Mouse (Mus musculus): Measurements from ENCODE around the gene Olfr51. TPM values are rescaled to one million over a fixed set of nuclear protein-coding genes. Genes with fewer than 3 reads are reported as not detected.
"Not testable (repeated sequence)": the region's sequence is repeated elsewhere in the genome, so short reads cannot be mapped to it uniquely, and the experiment has no call there.

Olfr51 gene
- polyA plus RNA-seq, 1 experiment from 2014 or later, result not detected

- not testable (repeated sequence) for H3K4me1 ChIP-seq (ENCODE audit: control insufficient read depth, low read depth, low read length); H3K4me3 ChIP-seq (ENCODE audit: low read depth, low read length); H3K9me3 ChIP-seq (replicated peaks; ENCODE audit: control insufficient read depth, low read length); H3K27ac ChIP-seq (ENCODE audit: low read length); H3K9ac ChIP-seq (ENCODE audit: low read depth, low read length); H3K27me3 ChIP-seq (ENCODE audit: control insufficient read depth, insufficient read depth, low read depth, low read length); ATAC-seq (ENCODE audit: low read depth); H3K4me2 ChIP-seq (ENCODE audit: low read depth, low read length); H3K36me3 ChIP-seq (ENCODE audit: control insufficient read depth, insufficient read depth)
- WGBS (ENCODE audit: insufficient replicate concordance), result 81% methylated on average over 9 of the region's 11 CpGs
Measured at GRCm38 (mm10) chr11:51026811-51027210, 23.4 kb downstream of the Olfr51 start.

DNA sequence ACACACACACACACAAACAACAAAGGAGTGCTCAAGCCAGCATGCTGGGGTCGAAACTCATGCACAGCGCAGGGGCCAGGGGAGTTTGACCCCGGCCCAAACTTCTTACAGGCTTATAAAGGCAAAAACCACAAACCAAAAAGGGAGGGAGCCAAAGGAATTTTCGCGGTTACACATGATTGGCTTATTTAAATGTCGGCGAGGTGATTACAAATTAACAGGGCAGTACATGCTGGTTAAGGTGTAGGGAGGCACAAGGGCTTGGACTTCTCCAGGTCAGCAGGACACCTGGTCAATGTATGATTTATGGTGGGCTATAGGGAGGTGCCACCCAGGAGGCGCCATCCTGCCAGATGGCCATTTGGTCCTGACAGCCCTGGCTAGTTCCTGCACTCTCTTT is 26.0 kb downstream of the Olfr51 start:
- 56% methylated on average over 8 of the region's 8 CpGs for WGBS (ENCODE audit: insufficient replicate concordance)
- not testable (repeated sequence) for H3K4me1 ChIP-seq (ENCODE audit: control insufficient read depth, low read depth, low read length); H3K4me3 ChIP-seq (ENCODE audit: low read depth, low read length); H3K27ac ChIP-seq (ENCODE audit: low read length); ATAC-seq (ENCODE audit: low read depth); H3K27me3 ChIP-seq (ENCODE audit: control insufficient read depth, insufficient read depth, low read depth, low read length); H3K9ac ChIP-seq (ENCODE audit: low read depth, low read length); H3K4me2 ChIP-seq (ENCODE audit: low read depth, low read length); H3K9me3 ChIP-seq (replicated peaks; ENCODE audit: control insufficient read depth, low read length); H3K36me3 ChIP-seq (ENCODE audit: control insufficient read depth, insufficient read depth)

DNA sequence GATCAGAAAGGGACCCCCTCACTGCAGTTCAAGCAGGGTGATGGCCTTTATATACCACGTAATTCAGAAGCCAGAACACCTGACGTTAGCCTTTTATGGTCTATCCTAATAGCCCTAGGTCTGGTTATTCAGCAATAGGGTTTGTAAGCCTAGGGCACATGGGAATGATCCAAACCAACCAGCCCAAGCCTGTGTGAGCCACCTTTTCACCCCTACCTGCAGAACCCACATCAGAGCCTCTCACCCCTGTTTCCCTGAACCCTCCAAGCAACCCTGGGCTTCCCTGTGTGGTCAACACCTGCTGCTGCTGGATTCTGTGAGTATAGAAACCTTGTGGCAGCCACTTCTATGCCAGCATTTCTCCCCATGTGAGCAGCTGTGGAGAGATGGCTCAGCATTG is 26.8 kb downstream of the Olfr51 start:
- Histone ChIP-seq H3K27ac (ENCODE audit: low read length) (no peak overlapping the region), H3K9ac (ENCODE audit: low read depth, low read length) (no peak overlapping the region), H3K9me3 (replicated peaks; ENCODE audit: control insufficient read depth, low read length) (no peaks in the 10 kb centered on the region), H3K27me3 (ENCODE audit: control insufficient read depth, insufficient read depth, low read depth, low read length) (no peaks in the 10 kb centered on the region), H3K4me2 (ENCODE audit: low read depth, low read length) (no peak overlapping the region), H3K4me3 (ENCODE audit: low read depth, low read length) (no peak overlapping the region), H3K4me1 (ENCODE audit: control insufficient read depth, low read depth, low read length) (no peaks in the 10 kb centered on the region), H3K36me3 (ENCODE audit: control insufficient read depth, insufficient read depth) (no peaks in the 10 kb centered on the region)
- WGBS (ENCODE audit: insufficient replicate concordance), result 36% methylated on average over 2 of the region's 2 CpGs
- no peak for ATAC-seq (ENCODE audit: low read depth)

DNA sequence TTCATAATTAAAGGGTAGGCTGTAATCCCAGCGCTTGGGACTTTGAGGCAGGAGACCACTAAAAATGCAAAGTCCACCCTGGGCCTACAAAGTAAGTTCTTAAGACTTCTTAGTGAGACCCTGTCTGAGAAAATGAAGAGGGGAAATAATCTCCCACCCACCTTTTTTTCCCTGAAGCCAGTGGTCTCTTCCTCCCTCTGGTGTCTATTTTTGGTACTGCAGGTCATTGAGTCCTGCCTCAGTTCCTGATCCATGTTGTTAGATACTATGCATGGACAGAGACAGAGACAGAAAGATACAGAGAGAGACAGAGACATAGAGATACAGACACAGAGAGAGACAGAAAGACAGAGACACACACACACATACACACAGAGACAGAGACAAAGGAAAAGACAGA is 29.5 kb downstream of the Olfr51 start:
- Histone ChIP-seq H3K4me1 (ENCODE audit: control insufficient read depth, low read depth, low read length) (no peaks in the 10 kb centered on the region), H3K4me3 (ENCODE audit: low read depth, low read length) (no peak overlapping the region), H3K4me2 (ENCODE audit: low read depth, low read length) (no peak overlapping the region), H3K27me3 (ENCODE audit: control insufficient read depth, insufficient read depth, low read depth, low read length) (no peaks in the 10 kb centered on the region), H3K9ac (ENCODE audit: low read depth, low read length) (no peak overlapping the region), H3K36me3 (ENCODE audit: control insufficient read depth, insufficient read depth) (no peaks in the 10 kb centered on the region), H3K9me3 (replicated peaks; ENCODE audit: control insufficient read depth, low read length) (no peaks in the 10 kb centered on the region), H3K27ac (ENCODE audit: low read length) (no peak overlapping the region)
- WGBS (ENCODE audit: insufficient replicate concordance), result 10% methylated on average over 1 of the region's 1 CpGs
- ATAC-seq (ENCODE audit: low read depth), result no peak

DNA sequence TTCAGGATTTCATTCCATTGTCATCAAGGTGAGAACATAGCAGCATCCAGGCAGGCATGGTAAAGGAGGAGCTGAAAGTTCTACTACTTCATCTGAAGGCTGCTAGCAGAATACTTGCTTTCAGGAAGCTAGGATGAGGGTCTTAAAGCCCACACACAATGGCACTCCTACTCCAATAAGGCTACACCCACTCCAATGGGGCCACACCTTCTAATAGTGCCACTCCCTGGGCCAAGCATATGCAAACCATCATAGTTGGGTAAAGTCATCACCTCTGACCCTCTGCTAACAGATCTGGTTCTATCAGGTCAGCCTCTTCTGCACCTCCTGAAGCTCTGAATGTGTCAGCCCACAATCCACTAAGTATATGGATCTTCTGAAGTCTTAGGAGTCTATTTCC is 30.7 kb downstream of the Olfr51 start:
- not testable (repeated sequence) for H3K4me3 ChIP-seq (ENCODE audit: low read depth, low read length); ATAC-seq (ENCODE audit: low read depth); H3K4me2 ChIP-seq (ENCODE audit: low read depth, low read length); H3K36me3 ChIP-seq (ENCODE audit: control insufficient read depth, insufficient read depth); H3K9me3 ChIP-seq (replicated peaks; ENCODE audit: control insufficient read depth, low read length); H3K4me1 ChIP-seq (ENCODE audit: control insufficient read depth, low read depth, low read length); H3K27ac ChIP-seq (ENCODE audit: low read length); H3K27me3 ChIP-seq (ENCODE audit: control insufficient read depth, insufficient read depth, low read depth, low read length); H3K9ac ChIP-seq (ENCODE audit: low read depth, low read length)

- Histone ChIP-seq H3K9me3 (replicated peaks; ENCODE audit: control insufficient read depth, low read length) (no peaks in the 10 kb centered on the region), H3K27ac (ENCODE audit: low read length) (no peak overlapping the region), H3K27me3 (ENCODE audit: control insufficient read depth, insufficient read depth, low read depth, low read length) (no peaks in the 10 kb centered on the region), H3K4me1 (ENCODE audit: control insufficient read depth, low read depth, low read length) (no peaks in the 10 kb centered on the region), H3K9ac (ENCODE audit: low read depth, low read length) (no peak overlapping the region), H3K4me3 (ENCODE audit: low read depth, low read length) (no peak overlapping the region), H3K4me2 (ENCODE audit: low read depth, low read length) (no peak overlapping the region), H3K36me3 (ENCODE audit: control insufficient read depth, insufficient read depth) (no peaks in the 10 kb centered on the region)
- WGBS (ENCODE audit: insufficient replicate concordance), result 74% methylated on average over 2 of the region's 2 CpGs
- ATAC-seq (ENCODE audit: low read depth), result no peak
Measured at GRCm38 (mm10) chr11:51035951-51036350, 32.6 kb downstream of the Olfr51 start.

GRCm38 (mm10) chr11:51044776-51045175 is 41.4 kb downstream of the Olfr51 start:
- H3K4me1 ChIP-seq (ENCODE audit: control insufficient read depth, low read depth, low read length); H3K4me2 ChIP-seq (ENCODE audit: low read depth, low read length); H3K27me3 ChIP-seq (ENCODE audit: control insufficient read depth, insufficient read depth, low read depth, low read length); H3K4me3 ChIP-seq (ENCODE audit: low read depth, low read length); H3K27ac ChIP-seq (ENCODE audit: low read length); H3K36me3 ChIP-seq (ENCODE audit: control insufficient read depth, insufficient read depth); H3K9me3 ChIP-seq (replicated peaks; ENCODE audit: control insufficient read depth, low read length); H3K9ac ChIP-seq (ENCODE audit: low read depth, low read length): not testable (repeated sequence)
- peak; percentile 66; the same call in 1 of the 2 replicates for ATAC-seq (ENCODE audit: low read depth)
- 45% methylated on average over 3 of the region's 3 CpGs for WGBS (ENCODE audit: insufficient replicate concordance)

DNA sequence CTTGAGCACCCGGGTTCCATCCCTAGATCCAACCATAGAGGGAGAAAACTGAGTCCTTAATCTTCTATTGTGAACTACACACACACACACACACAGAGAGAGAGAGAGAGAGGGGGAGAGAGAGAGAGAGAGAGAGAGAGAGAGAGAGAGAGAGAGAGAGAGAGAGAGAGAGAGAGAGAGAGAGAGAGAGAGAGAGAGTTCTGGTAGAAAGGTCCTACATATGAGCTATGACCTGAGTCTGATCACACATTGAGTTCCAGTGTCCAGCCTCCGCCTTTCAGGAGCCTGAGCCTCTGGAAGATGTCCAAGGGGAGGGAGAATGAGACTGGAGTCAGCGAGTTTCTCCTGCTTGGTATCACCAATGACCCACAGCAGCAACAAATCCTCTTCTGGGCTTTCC is 44.4 kb downstream of the Olfr51 start, which contains the start of gene Olfr1375:
Olfr1375 (plus strand) TSS at position 301 of the 400 bp plus-strand sequence.
- not testable (repeated sequence) for H3K36me3 ChIP-seq (ENCODE audit: control insufficient read depth, insufficient read depth); H3K4me1 ChIP-seq (ENCODE audit: control insufficient read depth, low read depth, low read length); H3K9ac ChIP-seq (ENCODE audit: low read depth, low read length); H3K4me2 ChIP-seq (ENCODE audit: low read depth, low read length); ATAC-seq (ENCODE audit: low read depth); H3K27me3 ChIP-seq (ENCODE audit: control insufficient read depth, insufficient read depth, low read depth, low read length); H3K4me3 ChIP-seq (ENCODE audit: low read depth, low read length); H3K27ac ChIP-seq (ENCODE audit: low read length); H3K9me3 ChIP-seq (replicated peaks; ENCODE audit: control insufficient read depth, low read length)
- WGBS (ENCODE audit: insufficient replicate concordance), result 48% methylated on average over 3 of the region's 3 CpGs

DNA sequence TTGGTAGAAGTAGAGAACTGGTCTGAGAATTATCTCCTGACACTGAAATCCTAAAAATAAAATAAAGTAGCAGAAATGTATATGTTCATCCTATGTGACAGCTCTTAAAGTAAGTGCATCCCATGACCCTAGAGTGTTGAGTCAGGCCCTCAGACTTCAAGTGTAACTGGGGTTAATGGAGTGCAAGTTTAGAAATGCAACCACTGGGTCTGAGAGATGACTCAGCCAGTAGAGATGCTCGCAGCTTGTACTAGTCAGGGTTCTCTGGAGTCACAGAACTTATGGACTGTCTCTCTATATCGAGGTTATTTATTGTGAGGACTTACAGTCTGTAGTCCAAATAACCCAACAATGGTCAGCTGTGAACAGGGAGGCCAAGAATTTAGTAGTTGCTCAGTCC is 48.3 kb downstream of the Olfr51 start:
- Histone ChIP-seq H3K27me3 (ENCODE audit: control insufficient read depth, insufficient read depth, low read depth, low read length) (no peaks in the 10 kb centered on the region), H3K4me1 (ENCODE audit: control insufficient read depth, low read depth, low read length) (no peaks in the 10 kb centered on the region), H3K27ac (ENCODE audit: low read length) (no peak overlapping the region), H3K9ac (ENCODE audit: low read depth, low read length) (no peak overlapping the region), H3K4me3 (ENCODE audit: low read depth, low read length) (no peak overlapping the region), H3K9me3 (replicated peaks; ENCODE audit: control insufficient read depth, low read length) (no peaks in the 10 kb centered on the region), H3K4me2 (ENCODE audit: low read depth, low read length) (no peak overlapping the region), H3K36me3 (ENCODE audit: control insufficient read depth, insufficient read depth) (no peaks in the 10 kb centered on the region)
- ATAC-seq (ENCODE audit: low read depth), result no peak
- WGBS (ENCODE audit: insufficient replicate concordance), result 34% methylated on average over 2 of the region's 2 CpGs

- 35% methylated on average over 3 of the region's 3 CpGs for WGBS (ENCODE audit: insufficient replicate concordance)
- Histone ChIP-seq H3K27me3 (ENCODE audit: control insufficient read depth, insufficient read depth, low read depth, low read length) (no peaks in the 10 kb centered on the region), H3K4me1 (ENCODE audit: control insufficient read depth, low read depth, low read length) (no peaks in the 10 kb centered on the region), H3K27ac (ENCODE audit: low read length) (no peak overlapping the region), H3K4me3 (ENCODE audit: low read depth, low read length) (no peak overlapping the region), H3K9ac (ENCODE audit: low read depth, low read length) (no peak overlapping the region), H3K4me2 (ENCODE audit: low read depth, low read length) (no peak overlapping the region), H3K9me3 (replicated peaks; ENCODE audit: control insufficient read depth, low read length) (no peaks in the 10 kb centered on the region), H3K36me3 (ENCODE audit: control insufficient read depth, insufficient read depth) (no peaks in the 10 kb centered on the region)
- no peak for ATAC-seq (ENCODE audit: low read depth)
Measured at GRCm38 (mm10) chr11:51053230-51053629, 49.8 kb downstream of the Olfr51 start.
